Mouse (Mus musculus) cerebellum, adult 2 months (tissue): ENCODE data around the gene Ppib. TPM values are rescaled to one million over a fixed set of nuclear protein-coding genes. Genes with fewer than 3 reads are reported as not detected.
A peak's percentile ranks its signal among the peaks of the same experiment; 100 is the strongest.

Experiments used
- DNase-seq, 2 experiments: peaks; one replicate each; pipeline ENCODE4 v3.0.0; 2021
- H3K27ac ChIP-seq: fragments of 200-500 bp; 2 replicates; pipeline ENCODE4 v1.5.1; 2012; ENCODE audit warnings: low read length, control low read depth, inconsistent platforms; ENCODE audit not compliant: insufficient read depth
- H3K27me3 ChIP-seq: fragments of 200-500 bp; 2 replicates; pipeline ENCODE4 v1.6.1; 2012; ENCODE audit warnings: inconsistent platforms, mild to moderate bottlenecking, low read length, moderate library complexity; ENCODE audit not compliant: control insufficient read depth, insufficient read depth
- H3K4me1 ChIP-seq: fragments of 200-500 bp; 2 replicates; pipeline ENCODE4 v1.6.1; 2011; ENCODE audit warnings: low read length; ENCODE audit not compliant: control insufficient read depth, insufficient read depth
- H3K4me3 ChIP-seq: fragments of 200-500 bp; replicated peaks from 2 replicates; pipeline ENCODE3; 2011; ENCODE audit warnings: mild to moderate bottlenecking, low read depth, low read length, control low read depth; ENCODE audit not compliant: insufficient read depth
- CTCF ChIP-seq: fragments of 200-500 bp; IDR thresholded peaks from 2 replicates; pipeline ENCODE4 v1.5.1; 2011; ENCODE audit warnings: low read depth, mild to moderate bottlenecking, control low read depth, low read length, moderate library complexity, borderline replicate concordance; ENCODE audit not compliant: insufficient read depth
- POLR2A ChIP-seq: fragments of 200-500 bp; IDR thresholded peaks from 2 replicates; pipeline ENCODE4 v1.6.1; 2011; ENCODE audit warnings: low read length, control low read depth, borderline replicate concordance; ENCODE audit not compliant: insufficient read depth
- WGBS: fragments of 180-500 bp; shearing (Covaris S2); methylation state at CpG from one replicate; pipeline ENCODE4 v1.1.7; 2018; 5-methylcytosine and 5-hydroxymethylcytosine counted together
- polyA plus RNA-seq: library from polyadenylated mRNA; depleted of rRNA; stranded (reverse); fragments of >200 nt; gene quantifications from 2 replicates; pipeline ENCODE4 v1.2.3, GENCODE M21; 2012

Gene Ppib
- polyA plus RNA-seq, 1 experiment: 230 TPM

GRCm38 (mm10) chr9:66091327-66092231, 31.6 kb downstream of the Ppib start:
- Histone ChIP-seq H3K27ac (no peak overlapping the region), H3K4me1 (no peaks in the 10 kb centered on the region), H3K4me3 (no peak overlapping the region), H3K27me3 (no peaks in the 10 kb centered on the region)
- 73% methylated on average over 6 of the region's 6 CpGs for WGBS
- TF ChIP-seq POLR2A: no peak
- TF ChIP-seq CTCF: no peak
- DNase-seq: no peak

GRCm38 (mm10) chr9:66092664-66093063, 32.6 kb downstream of the Ppib start:
- 84% methylated on average over 2 of the region's 2 CpGs for WGBS
- no peak for DNase-seq
- no peak for TF ChIP-seq POLR2A
- Histone ChIP-seq H3K27me3 (no peaks in the 10 kb centered on the region), H3K4me3 (no peak overlapping the region), H3K4me1 (no peaks in the 10 kb centered on the region), H3K27ac (no peak overlapping the region)

- Histone ChIP-seq H3K4me3 (no peak overlapping the region), H3K4me1 (no peaks in the 10 kb centered on the region), H3K27ac (no peak overlapping the region), H3K27me3 (no peaks in the 10 kb centered on the region)
- TF ChIP-seq POLR2A: no peak
- TF ChIP-seq CTCF: no peak
- 85% methylated on average over 8 of the region's 8 CpGs for WGBS
- peak in 1 of 2 experiments; percentile 21 for DNase-seq
Measured at GRCm38 (mm10) chr9:66101577-66101976, 41.6 kb downstream of the Ppib start.

- Histone ChIP-seq H3K27me3 (no peaks in the 10 kb centered on the region), H3K27ac (no peak overlapping the region), H3K4me3 (no peak overlapping the region), H3K4me1 (no peaks in the 10 kb centered on the region)
- WGBS: 90% methylated on average over 6 of the region's 6 CpGs
- no peak for TF ChIP-seq CTCF
- TF ChIP-seq POLR2A: no peak
- DNase-seq: no peak
Measured at GRCm38 (mm10) chr9:66102668-66103067, 42.6 kb downstream of the Ppib start.

GRCm38 (mm10) chr9:66104601-66105000, 44.6 kb downstream of the Ppib start:
- Histone ChIP-seq H3K4me3 (no peak overlapping the region), H3K27me3 (no peaks in the 10 kb centered on the region), H3K4me1 (no peaks in the 10 kb centered on the region), H3K27ac (no peak overlapping the region)
- no peak for DNase-seq
- WGBS: 95% methylated on average over 4 of the region's 4 CpGs
- no peak for TF ChIP-seq POLR2A
- no peak for TF ChIP-seq CTCF

- 89% methylated on average over 8 of the region's 8 CpGs for WGBS
- Histone ChIP-seq H3K27ac (no peak overlapping the region), H3K4me1 (no peaks in the 10 kb centered on the region), H3K4me3 (no peak overlapping the region), H3K27me3 (no peaks in the 10 kb centered on the region)
- DNase-seq: no peak
- no peak for TF ChIP-seq POLR2A
- no peak for TF ChIP-seq CTCF
Measured at GRCm38 (mm10) chr9:66105168-66105567, 45.1 kb downstream of the Ppib start.

- no peak for DNase-seq
- H3K4me1 ChIP-seq: no peaks in the 10 kb centered on the region
- no peak overlapping the region for H3K27ac ChIP-seq
- H3K27me3 ChIP-seq: no peaks in the 10 kb centered on the region
- TF ChIP-seq POLR2A: no peak
- TF ChIP-seq CTCF: no peak
- 97% methylated on average over 1 of the region's 1 CpGs for WGBS
- H3K4me3 ChIP-seq: no peak overlapping the region
Measured at GRCm38 (mm10) chr9:66109574-66109973, 49.6 kb downstream of the Ppib start.

- Histone ChIP-seq H3K4me1 (no peaks in the 10 kb centered on the region), H3K27ac (no peak overlapping the region)
Measured at GRCm38 (mm10) chr9:66110126-66110525, 50.1 kb downstream of the Ppib start.

More at GRCm38 (mm10) chr9:66110126-66110525, 50.1 kb downstream of the Ppib start:
- 64% methylated on average over 8 of the region's 8 CpGs for WGBS
- no peaks in the 10 kb centered on the region for H3K27me3 ChIP-seq
- H3K4me3 ChIP-seq: no peak overlapping the region
- TF ChIP-seq CTCF (no peak), POLR2A (no peak)
- DNase-seq: no peak
